Mouse (Mus musculus) skeletal muscle tissue, postnatal 0 days (tissue): ENCODE data around the gene Defb6. TPM values are rescaled to one million over a fixed set of nuclear protein-coding genes. Genes with fewer than 3 reads are reported as not detected.

Experiments used
- polyA plus RNA-seq: library from polyadenylated mRNA; unstranded; fragments of >200 nt; fragmentation: Nextera tagmentation; extraction: Ambion mirVana; gene quantifications from 2 replicates; pipeline ENCODE4 v1.2.1, GENCODE M21; 2015

Gene Defb6
- not detected in 2 replicates for polyA plus RNA-seq

DNA sequence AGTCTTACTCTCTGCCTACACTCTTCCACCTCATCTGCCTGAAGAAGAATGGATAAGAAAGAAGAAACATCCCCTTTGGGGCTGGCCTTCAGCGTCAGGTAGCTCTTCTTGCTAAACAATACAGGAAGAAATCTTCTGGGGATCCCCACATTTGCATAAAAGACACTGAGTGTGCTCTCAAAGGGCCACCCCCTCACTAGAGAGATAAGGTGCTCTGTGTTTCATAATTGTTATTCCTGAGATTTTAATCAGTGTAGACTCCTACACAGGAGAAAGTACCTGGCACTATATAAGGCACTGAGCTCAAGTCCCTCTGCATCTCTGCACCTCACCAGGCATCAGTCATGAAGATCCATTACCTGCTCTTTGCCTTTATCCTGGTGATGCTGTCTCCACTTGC, at the start of gene Defb6:
Defb6 (plus strand) TSS at position 318 of the 400 bp plus-strand sequence.

DNA sequence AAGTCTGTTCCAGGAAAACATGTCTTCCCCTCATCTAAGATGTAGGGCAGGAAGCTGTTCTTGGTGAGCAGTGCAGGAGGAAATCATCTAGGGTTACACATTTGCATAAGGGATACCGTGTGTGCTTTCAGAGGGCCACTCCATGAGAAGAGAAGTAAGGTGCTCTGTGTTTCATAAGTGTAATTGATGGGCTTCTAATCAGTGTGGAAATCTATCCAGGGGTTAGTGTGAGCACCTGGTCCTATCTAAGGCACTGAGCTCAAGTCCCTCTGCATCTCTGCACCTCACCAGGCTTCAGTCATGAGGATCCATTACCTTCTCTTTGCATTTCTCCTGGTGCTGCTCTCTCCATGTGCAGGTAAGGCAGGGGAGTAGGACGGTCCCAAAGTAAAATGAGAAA, 14.3 kb downstream of the Defb6 start, which contains the start of gene Defb46:
Defb46 (plus strand) TSS at position 301 of the 400 bp plus-strand sequence.

GRCm38 (mm10) chr8:19247280-19247679, 22.0 kb downstream of the Defb6 start, which contains the start of gene Defb5:
Defb5 (plus strand) TSS chr8:19247580.

Other genes with a start within 250 kb of the Defb6 start
- not detected in 2 replicates for gene Defb40, start 247.2 kb upstream of the Defb6 start, polyA plus RNA-seq
- not detected in 2 replicates for gene Defb37, start 234.4 kb upstream of the Defb6 start, polyA plus RNA-seq
- gene Defb38, start 198.9 kb upstream of the Defb6 start, polyA plus RNA-seq: not detected in 2 replicates
- gene Defb39, start 160.7 kb upstream of the Defb6 start, polyA plus RNA-seq: not detected in 2 replicates
- gene Defb12, start 110.6 kb upstream of the Defb6 start, polyA plus RNA-seq: not detected in 2 replicates
- not detected in 2 replicates for gene Defb34, start 101.7 kb upstream of the Defb6 start, polyA plus RNA-seq
- not detected in 2 replicates for gene Gm45826, start 84.7 kb upstream of the Defb6 start, polyA plus RNA-seq
- gene Defb14, start 31.1 kb upstream of the Defb6 start, polyA plus RNA-seq: 1.1 TPM in 1 of 2 replicates, not detected in the other
- gene Defb4, start 26.8 kb upstream of the Defb6 start, polyA plus RNA-seq: not detected in 2 replicates
- gene Defb46, start 14.4 kb downstream of the Defb6 start, polyA plus RNA-seq: not detected in 2 replicates
- not detected in 2 replicates for gene Defb5, start 22.1 kb downstream of the Defb6 start, polyA plus RNA-seq
- gene Defb3, start 67.9 kb downstream of the Defb6 start, polyA plus RNA-seq: not detected in 2 replicates
- gene Defb8, start 222.1 kb downstream of the Defb6 start, polyA plus RNA-seq: not detected in 2 replicates